Mouse (Mus musculus) liver, postnatal 0 days (tissue): Measurements from ENCODE around the gene 1300017J02Rik.
A peak's percentile ranks its signal among the peaks of the same experiment; 100 is the strongest.

Experiments
- CTCF ChIP-seq: sonication (generic); IDR thresholded peaks from 2 replicates; pipeline ENCODE4 v1.5.1; 2016; ENCODE audit warnings: antibody characterized with exemption, low read depth
- EP300 ChIP-seq: IDR thresholded peaks from 2 replicates; pipeline ENCODE4 v1.6.1; 2016; ENCODE audit warnings: antibody characterized with exemption, low read depth, mild to moderate bottlenecking

DNA sequence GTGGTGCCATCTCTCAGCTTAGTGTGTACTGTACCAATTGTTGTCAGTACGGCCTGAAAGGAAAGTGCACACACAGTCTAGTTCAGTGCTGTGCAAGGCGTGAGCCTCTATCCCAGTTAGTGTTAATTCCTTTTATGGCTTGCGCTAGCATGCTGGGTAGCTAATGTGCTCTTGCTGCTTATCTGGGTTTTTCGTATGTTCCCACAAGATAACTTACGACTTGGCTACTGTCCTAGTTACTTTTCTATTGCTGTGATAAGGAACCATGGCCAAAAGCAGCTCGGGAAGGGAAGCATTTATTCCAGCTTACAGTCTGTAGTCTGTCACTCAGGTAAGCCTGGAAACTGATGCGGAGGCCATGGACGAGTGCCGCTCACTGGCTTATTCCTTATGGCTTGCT lies 21.6 kb upstream of the 1300017J02Rik start:
- peak; percentile 94 for TF ChIP-seq EP300
- no peak for TF ChIP-seq CTCF
